9 mouse cellular contexts compared by ENCODE assay signal in genomic region chr11:54050205-54050604, GRCm38 (mm10). TPM values are rescaled to one million over a fixed set of nuclear protein-coding genes. Genes with fewer than 3 reads are reported as not detected.
"Had no signal": no experiment of that assay in that cellular context is flagged by ENCODE, and none has a peak within 500 bp of the region (broad histone marks: within the 10 kb centered on the region; RNA-seq: fewer than 3 reads in every experiment).

No protein-coding gene starts in this region.

- DNase-seq: kidney, adult 18-20 months; kidney, postnatal 14 days; left cerebral cortex, postnatal 4 days; lung, adult 18-20 months; thymus, postnatal 36 days had no signal

- ATAC-seq: midbrain, embryonic 15.5 days had no signal

RNA-seq across cellular contexts. Expression of gene Pdlim4, which starts 18.6 kb away (rescaled TPM):
- total RNA-seq: megakaryocyte progenitor cell, adult 5-6 weeks had no signal

RNA-seq across cellular contexts. Expression of gene P4ha2, which starts 49.7 kb away (rescaled TPM):
- total RNA-seq: monocyte, adult 5-6 weeks; neutrophil, adult 5-6 weeks had no signal
